In genomic region chr14:55510125-55510731, GRCm38 (mm10) we compare ENCODE assay signal across 9 mouse cellular contexts. TPM values are rescaled to one million over a fixed set of nuclear protein-coding genes. Genes with fewer than 3 reads are reported as not detected.
A peak's percentile ranks its signal among the peaks of the same experiment; 100 is the strongest.
DNase-seq lines count a peak whose midpoint lies in the region; ATAC-seq and TF ChIP-seq lines count a peak whose summit lies in the region.
"Had no signal": no experiment of that assay in that cellular context is flagged by ENCODE, and none has a peak within 500 bp of the region (broad histone marks: within the 10 kb centered on the region; RNA-seq: fewer than 3 reads in every experiment).

Cpne6 (plus strand) TSS chr14:55510445.

- peak; percentile 27 for ATAC-seq in lung, embryonic 14.5 days (ENCODE audit: insufficient read depth)
- ATAC-seq in hindbrain, embryonic 14.5 days (ENCODE audit: low FRiP score) = peak; percentile 31; the same call in 1 of the 2 replicates
- ATAC-seq in CD4-positive, CD25-positive, alpha-beta regulatory T cell, adult 4 months = no peak

- H3K27me3 ChIP-seq in lung, embryonic 14.5 days (ENCODE audit: insufficient read depth, low read length) = no peaks in the 10 kb centered on the region; the same call in 1 of the 2 replicates
- H3K27me3 ChIP-seq in hindbrain, embryonic 14.5 days (ENCODE audit: control insufficient read depth, insufficient read depth, low read length) = no peaks in the 10 kb centered on the region

- no peak within 1 kb of the TSS for H3K27ac ChIP-seq in lung, embryonic 14.5 days (ENCODE audit: low read depth)
- no peak within 1 kb of the TSS for H3K27ac ChIP-seq in hindbrain, embryonic 14.5 days

- H3K36me3 ChIP-seq in lung, embryonic 14.5 days (ENCODE audit: insufficient read depth) = no peaks in the 10 kb centered on the region
- H3K36me3 ChIP-seq in hindbrain, embryonic 14.5 days (replicated peaks; ENCODE audit: control insufficient read depth, insufficient read depth) = peaks cover 19% of the 10 kb centered on the region

- H3K4me3 ChIP-seq in lung, embryonic 14.5 days (ENCODE audit: low read depth, low read length) = no peak within 1 kb of the TSS
- H3K4me3 ChIP-seq in hindbrain, embryonic 14.5 days (replicated peaks; ENCODE audit: low read length) = no peak within 1 kb of the TSS

- intact Hi-C loops in left cerebral cortex, postnatal 10 days (cut with DNase I) = no loop called here

- no peak for DNase-seq in lung, embryonic 14.5 days
- DNase-seq in lung, postnatal 25 days (ENCODE audit: low spot score) = no peak
- no peak for DNase-seq in hindbrain, embryonic 14.5 days (ENCODE audit: low spot score)
- peak in 1 of 2 experiments; percentile 72 for DNase-seq in left cerebral cortex, postnatal 10 days (ENCODE audit: extremely low spot score in 1 of 2, low spot score in 2 of 2)
- DNase-seq in right cerebral cortex, postnatal 25 days = peak; percentile 62
- no peak for DNase-seq in ovary, postnatal 10 days (ENCODE audit: low spot score)
- DNase-seq: lung, adult 18-20 months; thymus, adult 2 months had no signal

- H3K4me2 ChIP-seq in lung, embryonic 14.5 days = no peak within 1 kb of the TSS; the same call in 1 of the 2 replicates
- no peak within 1 kb of the TSS for H3K4me2 ChIP-seq in hindbrain, embryonic 14.5 days (replicated peaks)

- WGBS in lung, embryonic 14.5 days = 48% methylated on average over 20 of the region's 22 CpGs
- 82% methylated on average over 16 of the region's 22 CpGs for WGBS in hindbrain, embryonic 14.5 days

- no peak for TF ChIP-seq CTCF in lung, embryonic 14.5 days (IDR thresholded peaks at IDR 0.05; ENCODE audit: low read depth)

- no peak within 1 kb of the TSS for H3K9ac ChIP-seq in lung, embryonic 14.5 days
- H3K9ac ChIP-seq in hindbrain, embryonic 14.5 days = 0 out of 2 replicates have a peak within 1 kb of the TSS, but pooled peaks have one; percentile 8

- H3K4me1 ChIP-seq in lung, embryonic 14.5 days (ENCODE audit: insufficient read depth) = no peaks in the 10 kb centered on the region
- no peaks in the 10 kb centered on the region; the same call in 1 of the 2 replicates for H3K4me1 ChIP-seq in hindbrain, embryonic 14.5 days (replicated peaks; ENCODE audit: control insufficient read depth, insufficient read depth, low read length)

- no peaks in the 10 kb centered on the region for H3K9me3 ChIP-seq in lung, embryonic 14.5 days (ENCODE audit: low read depth, low read length)
- H3K9me3 ChIP-seq in hindbrain, embryonic 14.5 days (ENCODE audit: control insufficient read depth, low read length) = no peaks in the 10 kb centered on the region

RNA-seq across cellular contexts. Expression of gene Cpne6, which starts in this region (rescaled TPM):
- polyA plus RNA-seq in lung, embryonic 14.5 days (2014; fragmentation: Nextera tagmentation; extraction: Ambion mirVana) = 0.15 and 0.25 TPM in 2 replicates
- 3.2 and 4.2 TPM in 2 replicates for polyA plus RNA-seq in hindbrain, embryonic 14.5 days (2014; fragmentation: Nextera tagmentation; extraction: Ambion mirVana)
- total RNA-seq in left cerebral cortex, postnatal 10 days (2021) = 100 to 1,000 TPM; 176 to 200 TPM
- not detected for polyA plus RNA-seq in CD4-positive, CD25-positive, alpha-beta regulatory T cell, adult 4 months (2017; shearing (Covaris generic))

Comparison
In these comparisons a context has a peak if more than half of its experiments do, and no peak if none do; other contexts are left out.
1. Peak in ATAC-seq in lung, embryonic 14.5 days; RNA of the gene not detected or under 1 TPM.